ENCODE assay signal across 21 mouse cellular contexts in genomic region chr10:99196556-99196955, GRCm38 (mm10).
DNase-seq lines count a peak whose midpoint lies in the region; ATAC-seq lines count a peak whose summit lies in the region.
"Had no signal": no experiment of that assay in that cellular context is flagged by ENCODE, and none has a peak within 500 bp of the region (broad histone marks: within the 10 kb centered on the region; RNA-seq: fewer than 3 reads in every experiment).

No protein-coding gene starts in this region.

- WGBS in forebrain, embryonic 14.5 days, result 86% methylated on average over 13 of the region's 13 CpGs
- WGBS in forebrain, embryonic 12.5 days, result 79% methylated on average over 13 of the region's 13 CpGs
- WGBS in intestine, embryonic 16.5 days, result 67% methylated on average over 13 of the region's 13 CpGs
- WGBS in intestine, embryonic 15.5 days, result 67% methylated on average over 13 of the region's 13 CpGs
- WGBS in midbrain, embryonic 14.5 days, result 78% methylated on average over 13 of the region's 13 CpGs
- WGBS in midbrain, embryonic 16.5 days, result 70% methylated on average over 13 of the region's 13 CpGs

- H3K4me1 ChIP-seq in forebrain, embryonic 14.5 days (ENCODE audit: control insufficient read depth, insufficient read depth, low read length), result peaks cover 10% of the 10 kb centered on the region; the same call in 1 of the 2 replicates
- H3K4me1 ChIP-seq in forebrain, embryonic 12.5 days, result peaks cover 16% of the 10 kb centered on the region
- 0 out of 2 replicates have a peak, but pooled peaks cover 2% of the 10 kb centered on the region for H3K4me1 ChIP-seq in intestine, embryonic 16.5 days (ENCODE audit: control insufficient read depth, insufficient read depth, low read length)
- no peaks in the 10 kb centered on the region for H3K4me1 ChIP-seq in intestine, embryonic 15.5 days (replicated peaks)
- peaks cover 8% of the 10 kb centered on the region; the same call in 1 of the 2 replicates for H3K4me1 ChIP-seq in midbrain, embryonic 14.5 days (ENCODE audit: control insufficient read depth, insufficient read depth, low read length)
- peaks cover 5% of the 10 kb centered on the region for H3K4me1 ChIP-seq in midbrain, embryonic 16.5 days (ENCODE audit: control insufficient read depth, insufficient read depth, low read length)

- no peaks in the 10 kb centered on the region for H3K9me3 ChIP-seq in forebrain, embryonic 14.5 days (replicated peaks; ENCODE audit: control insufficient read depth, low read length)
- no peaks in the 10 kb centered on the region for H3K9me3 ChIP-seq in forebrain, embryonic 12.5 days
- no peaks in the 10 kb centered on the region for H3K9me3 ChIP-seq in intestine, embryonic 16.5 days (ENCODE audit: control insufficient read depth, low read length)
- H3K9me3 ChIP-seq in intestine, embryonic 15.5 days, result no peaks in the 10 kb centered on the region
- H3K9me3 ChIP-seq in midbrain, embryonic 14.5 days (ENCODE audit: control insufficient read depth, low read length), result no peaks in the 10 kb centered on the region
- H3K9me3 ChIP-seq in midbrain, embryonic 16.5 days (replicated peaks; ENCODE audit: control insufficient read depth, low read length, poor library complexity, severe bottlenecking), result no peaks in the 10 kb centered on the region
- H3K9me3 ChIP-seq: embryonic facial prominence, embryonic 12.5 days; forebrain, embryonic 13.5 days; heart, embryonic 10.5 days had no signal

- 0 out of 2 replicates have a peak, but pooled peaks have one; percentile 32 for ATAC-seq in forebrain, embryonic 14.5 days
- no peak for ATAC-seq in forebrain, embryonic 12.5 days (ENCODE audit: low FRiP score)
- peak; percentile 29; the same call in 1 of the 2 replicates for ATAC-seq in intestine, embryonic 16.5 days
- ATAC-seq in intestine, embryonic 15.5 days, result no peak
- ATAC-seq in midbrain, embryonic 14.5 days (ENCODE audit: low FRiP score, low TSS enrichment), result no peak
- ATAC-seq in midbrain, embryonic 16.5 days, result no peak
- ATAC-seq: activated CD4-positive, CD25-positive, alpha-beta regulatory T cell, adult 4 months; hindbrain, postnatal 0 days; Patski had no signal

- no peak for DNase-seq in forebrain, embryonic 14.5 days (ENCODE audit: low spot score)
- no peak for DNase-seq in midbrain, embryonic 14.5 days
- DNase-seq in left cerebral cortex, adult 11 months (ENCODE audit: low spot score), result no peak
- DNase-seq: adrenal gland, postnatal 14 days; cerebellum, adult 18-20 months; cerebellum, adult 9-11 months; cerebellum, postnatal 36 days; gastrocnemius, postnatal 36 days; heart, adult 18-20 months; heart, postnatal 14 days had no signal

- H3K27ac ChIP-seq in forebrain, embryonic 14.5 days (ENCODE audit: low read depth, low read length), result no peak overlapping the region
- H3K27ac ChIP-seq in forebrain, embryonic 12.5 days, result no peak overlapping the region
- H3K27ac ChIP-seq in intestine, embryonic 16.5 days (ENCODE audit: low read length), result no peak overlapping the region
- H3K27ac ChIP-seq in intestine, embryonic 15.5 days, result no peak overlapping the region
- 0 out of 2 replicates have a peak overlapping the region, but pooled peaks have one; percentile 37 for H3K27ac ChIP-seq in midbrain, embryonic 14.5 days (replicated peaks; ENCODE audit: low read depth, low read length)
- H3K27ac ChIP-seq in midbrain, embryonic 16.5 days (ENCODE audit: low read length), result no peak overlapping the region
- H3K27ac ChIP-seq: embryonic facial prominence, embryonic 12.5 days; heart, embryonic 10.5 days; hindbrain, postnatal 0 days had no signal

- no peak overlapping the region for H3K9ac ChIP-seq in forebrain, embryonic 14.5 days (ENCODE audit: low read length)
- H3K9ac ChIP-seq in forebrain, embryonic 12.5 days, result no peak overlapping the region
- H3K9ac ChIP-seq in intestine, embryonic 16.5 days (ENCODE audit: low read depth, low read length), result no peak overlapping the region
- H3K9ac ChIP-seq in intestine, embryonic 15.5 days, result no peak overlapping the region
- no peak overlapping the region for H3K9ac ChIP-seq in midbrain, embryonic 14.5 days (replicated peaks; ENCODE audit: low read length)
- no peak overlapping the region for H3K9ac ChIP-seq in midbrain, embryonic 16.5 days (ENCODE audit: low read depth, low read length)
- H3K9ac ChIP-seq: embryonic facial prominence, embryonic 12.5 days; forebrain, embryonic 13.5 days had no signal

- no peak overlapping the region for H3K4me2 ChIP-seq in forebrain, embryonic 14.5 days (ENCODE audit: low read length)
- H3K4me2 ChIP-seq in forebrain, embryonic 12.5 days, result no peak overlapping the region
- H3K4me2 ChIP-seq in intestine, embryonic 16.5 days (ENCODE audit: low read depth, low read length), result no peak overlapping the region
- no peak overlapping the region for H3K4me2 ChIP-seq in intestine, embryonic 15.5 days (replicated peaks)
- no peak overlapping the region for H3K4me2 ChIP-seq in midbrain, embryonic 14.5 days (ENCODE audit: low read length)
- no peak overlapping the region for H3K4me2 ChIP-seq in midbrain, embryonic 16.5 days (ENCODE audit: low read length)
- H3K4me2 ChIP-seq: embryonic facial prominence, embryonic 12.5 days; forebrain, embryonic 13.5 days had no signal

- H3K36me3 ChIP-seq in forebrain, embryonic 14.5 days (ENCODE audit: control insufficient read depth, insufficient read depth, low read length), result peaks cover 3% of the 10 kb centered on the region; the same call in 1 of the 2 replicates
- H3K36me3 ChIP-seq in forebrain, embryonic 12.5 days (replicated peaks), result no peaks in the 10 kb centered on the region
- no peaks in the 10 kb centered on the region for H3K36me3 ChIP-seq in intestine, embryonic 16.5 days (ENCODE audit: control insufficient read depth, insufficient read depth, low read length)
- H3K36me3 ChIP-seq in intestine, embryonic 15.5 days, result no peaks in the 10 kb centered on the region
- H3K36me3 ChIP-seq in midbrain, embryonic 14.5 days (ENCODE audit: control insufficient read depth, insufficient read depth, low read length), result no peaks in the 10 kb centered on the region; the same call in 1 of the 2 replicates
- no peaks in the 10 kb centered on the region for H3K36me3 ChIP-seq in midbrain, embryonic 16.5 days (ENCODE audit: control insufficient read depth, insufficient read depth, low read length)
- H3K36me3 ChIP-seq: embryonic facial prominence, embryonic 12.5 days had no signal

- no peaks in the 10 kb centered on the region for H3K27me3 ChIP-seq in forebrain, embryonic 14.5 days (replicated peaks; ENCODE audit: control insufficient read depth, insufficient read depth, low read length)
- H3K27me3 ChIP-seq in forebrain, embryonic 12.5 days, result no peaks in the 10 kb centered on the region
- H3K27me3 ChIP-seq in intestine, embryonic 16.5 days (replicated peaks; ENCODE audit: control insufficient read depth, insufficient read depth, low read length), result no peaks in the 10 kb centered on the region
- H3K27me3 ChIP-seq in intestine, embryonic 15.5 days (replicated peaks), result no peaks in the 10 kb centered on the region
- H3K27me3 ChIP-seq in midbrain, embryonic 14.5 days (ENCODE audit: control insufficient read depth, insufficient read depth, low read length), result no peaks in the 10 kb centered on the region
- no peaks in the 10 kb centered on the region for H3K27me3 ChIP-seq in midbrain, embryonic 16.5 days (ENCODE audit: control insufficient read depth, insufficient read depth, low read depth, low read length)
- H3K27me3 ChIP-seq: CH12.LX; embryonic facial prominence, embryonic 12.5 days; forebrain, embryonic 13.5 days; Patski had no signal

- H3K4me3 ChIP-seq in forebrain, embryonic 14.5 days (ENCODE audit: low read depth, low read length), result no peak overlapping the region
- no peak overlapping the region for H3K4me3 ChIP-seq in forebrain, embryonic 12.5 days (replicated peaks)
- H3K4me3 ChIP-seq in intestine, embryonic 16.5 days (ENCODE audit: low read length), result no peak overlapping the region
- H3K4me3 ChIP-seq in intestine, embryonic 15.5 days (replicated peaks), result no peak overlapping the region
- H3K4me3 ChIP-seq in midbrain, embryonic 14.5 days (replicated peaks; ENCODE audit: low read depth, low read length), result no peak overlapping the region
- H3K4me3 ChIP-seq in midbrain, embryonic 16.5 days (ENCODE audit: low read depth, low read length), result no peak overlapping the region
- H3K4me3 ChIP-seq: embryonic facial prominence, embryonic 12.5 days; forebrain, embryonic 13.5 days; heart, embryonic 10.5 days had no signal

Comparison
In these comparisons a context has a peak if more than half of its experiments do, and no peak if none do; other contexts are left out.
1. ATAC-seq: peak in forebrain, embryonic 14.5 days (single experiment) and intestine, embryonic 16.5 days (single experiment); none in forebrain, embryonic 12.5 days (single experiment), intestine, embryonic 15.5 days (single experiment), midbrain, embryonic 14.5 days (single experiment) and midbrain, embryonic 16.5 days (single experiment).